Comparison of ENCODE assay signal across 9 mouse cellular contexts in the genomic region with DNA sequence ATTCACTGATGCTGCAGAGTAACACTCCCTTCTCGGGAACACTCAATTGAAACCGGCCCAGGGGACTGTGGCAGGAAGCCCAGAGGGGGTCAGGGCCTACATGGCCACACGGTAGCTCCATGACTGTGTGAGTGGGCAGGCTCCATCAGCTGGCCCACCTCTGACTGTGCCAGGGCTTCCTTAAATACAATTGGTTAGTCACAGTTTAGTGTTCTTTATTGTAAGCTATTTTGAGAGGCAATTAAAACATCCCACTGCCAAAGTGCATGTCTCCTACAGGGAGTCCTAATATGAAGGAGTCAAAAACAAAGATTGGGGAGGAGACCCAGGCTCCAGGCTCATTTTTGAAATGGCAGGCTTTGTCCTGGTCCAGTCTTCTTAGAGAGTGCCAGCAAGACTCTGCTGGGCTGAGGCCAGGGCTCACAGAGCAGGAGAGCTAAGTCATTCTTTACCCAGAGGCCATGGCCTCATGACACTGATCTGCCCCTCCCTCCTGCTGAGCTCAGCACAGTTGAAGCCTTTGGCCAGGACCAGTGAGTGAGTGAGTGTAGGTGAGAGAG.
DNase-seq lines count a peak whose midpoint lies in the region; ATAC-seq and TF ChIP-seq lines count a peak whose summit lies in the region.
"Had no signal": no experiment of that assay in that cellular context is flagged by ENCODE, and none has a peak within 500 bp of the region (broad histone marks: within the 10 kb centered on the region; RNA-seq: fewer than 3 reads in every experiment).

No protein-coding gene starts in this region.

- H3K9ac ChIP-seq in kidney, postnatal 0 days (ENCODE audit: low read depth, low read length) = no peak overlapping the region
- no peak overlapping the region for H3K9ac ChIP-seq in liver, embryonic 12.5 days
- H3K9ac ChIP-seq: limb, embryonic 13.5 days had no signal

- TF ChIP-seq CTCF in gastrocnemius, adult 2 months (IDR thresholded peaks at IDR 0.05) = no peak
- no peak for TF ChIP-seq CTCF in kidney, postnatal 0 days (IDR thresholded peaks at IDR 0.05; ENCODE audit: low read depth)

- peaks cover 13% of the 10 kb centered on the region; the same call in 1 of the 2 replicates for H3K4me1 ChIP-seq in heart, embryonic 10.5 days
- no peaks in the 10 kb centered on the region; the same call in 1 of the 2 replicates for H3K4me1 ChIP-seq in kidney, postnatal 0 days (replicated peaks; ENCODE audit: insufficient read depth, low read length)
- peaks cover 22% of the 10 kb centered on the region for H3K4me1 ChIP-seq in liver, embryonic 12.5 days

- no peak overlapping the region for H3K27ac ChIP-seq in heart, embryonic 10.5 days
- H3K27ac ChIP-seq in gastrocnemius, adult 2 months = peak overlapping the region; percentile 63
- no peak overlapping the region for H3K27ac ChIP-seq in kidney, postnatal 0 days
- peak overlapping the region; percentile 36; the same call in 1 of the 2 replicates for H3K27ac ChIP-seq in liver, embryonic 12.5 days
- H3K27ac ChIP-seq: limb, embryonic 13.5 days had no signal

- no peaks in the 10 kb centered on the region for H3K36me3 ChIP-seq in heart, embryonic 10.5 days
- no peaks in the 10 kb centered on the region for H3K36me3 ChIP-seq in kidney, postnatal 0 days (ENCODE audit: insufficient read depth, low read length)
- H3K36me3 ChIP-seq in liver, embryonic 12.5 days = no peaks in the 10 kb centered on the region
- H3K36me3 ChIP-seq: limb, embryonic 13.5 days had no signal

- no peak overlapping the region for H3K4me3 ChIP-seq in heart, embryonic 10.5 days
- H3K4me3 ChIP-seq in gastrocnemius, adult 2 months = no peak overlapping the region
- no peak overlapping the region for H3K4me3 ChIP-seq in kidney, postnatal 0 days (replicated peaks; ENCODE audit: low read depth, low read length)
- no peak overlapping the region for H3K4me3 ChIP-seq in liver, embryonic 12.5 days
- H3K4me3 ChIP-seq: limb, embryonic 13.5 days had no signal

- 0 out of 2 replicates have a peak, but pooled peaks cover 3% of the 10 kb centered on the region for H3K27me3 ChIP-seq in heart, embryonic 10.5 days (ENCODE audit: insufficient read depth, poor library complexity, severe bottlenecking)
- H3K27me3 ChIP-seq in kidney, postnatal 0 days (ENCODE audit: insufficient read depth, low read length) = no peaks in the 10 kb centered on the region
- H3K27me3 ChIP-seq in liver, embryonic 12.5 days (replicated peaks) = no peaks in the 10 kb centered on the region
- H3K27me3 ChIP-seq: limb, embryonic 13.5 days had no signal

- peak; percentile 95 for DNase-seq in heart, adult 11 months
- DNase-seq in heart, embryonic 10.5 days (ENCODE audit: low spot score) = no peak
- DNase-seq in brain, embryonic 18.5 days (ENCODE audit: low read depth, low spot score) = peak; percentile 36
- peak; percentile 74 for DNase-seq in gastrocnemius, adult 2 months
- peak; percentile 11 for DNase-seq in kidney, postnatal 0 days (ENCODE audit: low spot score)
- peak; percentile 18 for DNase-seq in ovary, postnatal 10 days (ENCODE audit: low spot score)
- DNase-seq in urinary bladder, postnatal 25 days (ENCODE audit: low spot score) = no peak

- intact Hi-C loops in gastrocnemius, adult 2 months (cut with DNase I) = no loop called here

- no peak overlapping the region for H3K4me2 ChIP-seq in kidney, postnatal 0 days (ENCODE audit: low read length)
- H3K4me2 ChIP-seq in liver, embryonic 12.5 days = no peak overlapping the region
- H3K4me2 ChIP-seq: limb, embryonic 13.5 days had no signal

- H3K9me3 ChIP-seq in heart, embryonic 10.5 days = no peaks in the 10 kb centered on the region
- no peaks in the 10 kb centered on the region for H3K9me3 ChIP-seq in kidney, postnatal 0 days (replicated peaks; ENCODE audit: low read length)
- H3K9me3 ChIP-seq in liver, embryonic 12.5 days (replicated peaks) = no peaks in the 10 kb centered on the region
- H3K9me3 ChIP-seq: limb, embryonic 13.5 days had no signal

- ATAC-seq in kidney, postnatal 0 days (replicated peaks; ENCODE audit: low FRiP score, low read depth) = peak; percentile 85
- peak; percentile 90 for ATAC-seq in liver, embryonic 12.5 days

- WGBS in heart, embryonic 10.5 days = 71% methylated on average over 3 of the region's 3 CpGs
- WGBS in kidney, postnatal 0 days = 24% methylated on average over 3 of the region's 3 CpGs
- 78% methylated on average over 3 of the region's 3 CpGs for WGBS in liver, embryonic 12.5 days (ENCODE audit: insufficient replicate concordance)

Comparison
In these comparisons a context has a peak if more than half of its experiments do, and no peak if none do; other contexts are left out.
1. DNase-seq: peak in heart, adult 11 months (single experiment), brain, embryonic 18.5 days (single experiment), gastrocnemius, adult 2 months (single experiment), kidney, postnatal 0 days (single experiment) and ovary, postnatal 10 days (single experiment); none in heart, embryonic 10.5 days (single experiment) and urinary bladder, postnatal 25 days (single experiment).
2. H3K27ac ChIP-seq: peak in gastrocnemius, adult 2 months (single experiment) and liver, embryonic 12.5 days (single experiment); none in heart, embryonic 10.5 days (single experiment) and kidney, postnatal 0 days (single experiment).